Mouse (Mus musculus): ENCODE data around the gene Neurog1.

The Neurog1 gene

DNA sequence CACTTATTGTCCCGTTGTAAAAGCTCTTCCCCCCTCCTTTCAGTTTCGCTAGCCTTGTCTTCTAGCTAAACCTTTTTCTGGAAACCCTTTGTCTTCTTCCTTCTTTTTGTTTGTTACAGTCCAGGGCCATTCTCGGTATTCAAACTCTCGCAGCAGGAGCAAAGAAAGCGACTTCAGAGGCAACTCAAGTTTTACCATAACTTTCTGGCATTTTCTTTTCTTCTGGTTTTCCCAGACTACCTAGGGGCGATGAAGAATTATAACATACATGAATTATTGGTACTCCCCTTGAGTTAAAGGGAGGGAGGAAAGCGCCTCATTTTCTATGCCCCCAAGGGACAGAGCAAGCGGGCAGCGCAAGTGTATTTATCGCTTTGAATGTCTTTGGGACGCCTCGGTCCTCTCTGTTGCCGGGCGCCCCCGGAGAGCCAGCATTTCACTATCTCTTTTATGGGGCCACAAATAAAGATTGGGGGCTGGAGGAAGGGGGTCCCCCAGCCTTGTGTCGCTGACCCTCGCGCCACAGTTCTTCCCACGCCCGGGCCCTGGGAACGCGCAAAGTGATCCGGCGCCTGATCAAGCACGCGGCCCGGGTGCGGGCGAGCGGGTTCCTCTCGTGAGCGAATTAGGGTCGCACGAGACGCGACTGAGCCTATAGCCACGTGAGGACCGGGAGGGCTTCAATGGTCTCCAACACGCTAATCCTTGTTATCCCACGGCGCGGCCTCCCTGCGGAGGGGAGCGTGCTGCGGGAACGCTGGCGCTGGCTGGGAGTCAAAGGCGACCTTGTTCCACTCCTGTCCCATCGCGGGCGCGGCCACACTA lies 6.4 kb upstream of the Neurog1 start:
- no peak for DNase-seq (ENCODE audit: low spot score in 2 of 2)

DNA sequence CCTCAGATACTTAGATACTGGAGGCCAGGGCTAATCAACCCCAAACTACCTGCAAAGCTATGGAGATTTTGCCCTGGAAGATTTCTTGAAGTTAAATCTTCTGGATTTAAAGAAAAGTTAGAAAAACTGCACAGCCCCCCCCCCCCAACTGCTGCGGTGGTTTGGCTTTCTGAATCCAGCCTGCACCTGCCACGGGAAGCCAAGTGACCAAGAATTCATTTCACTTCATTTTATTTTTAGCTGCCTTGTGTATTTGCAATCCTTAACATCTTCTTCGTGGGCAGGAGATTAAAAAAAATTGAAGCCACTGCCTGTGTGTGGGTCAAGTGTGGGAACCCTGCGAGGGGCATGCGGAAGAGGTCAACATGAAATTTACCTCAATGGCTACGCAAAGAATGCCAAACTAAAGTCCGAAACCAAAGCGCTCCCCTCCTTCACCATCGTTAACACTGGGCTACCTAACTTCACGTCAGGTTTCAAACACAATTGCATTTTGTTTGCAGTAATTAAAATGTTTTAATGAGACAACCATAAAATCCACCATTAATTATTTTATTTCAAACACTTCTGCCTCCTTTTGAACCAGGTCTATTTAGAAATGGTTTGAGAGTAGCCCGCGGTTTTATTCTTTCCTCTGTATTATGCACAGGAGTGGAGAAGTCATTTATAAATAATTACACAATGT lies 5.6 kb upstream of the Neurog1 start:
- no peak for DNase-seq (ENCODE audit: low spot score in 2 of 2)

DNA sequence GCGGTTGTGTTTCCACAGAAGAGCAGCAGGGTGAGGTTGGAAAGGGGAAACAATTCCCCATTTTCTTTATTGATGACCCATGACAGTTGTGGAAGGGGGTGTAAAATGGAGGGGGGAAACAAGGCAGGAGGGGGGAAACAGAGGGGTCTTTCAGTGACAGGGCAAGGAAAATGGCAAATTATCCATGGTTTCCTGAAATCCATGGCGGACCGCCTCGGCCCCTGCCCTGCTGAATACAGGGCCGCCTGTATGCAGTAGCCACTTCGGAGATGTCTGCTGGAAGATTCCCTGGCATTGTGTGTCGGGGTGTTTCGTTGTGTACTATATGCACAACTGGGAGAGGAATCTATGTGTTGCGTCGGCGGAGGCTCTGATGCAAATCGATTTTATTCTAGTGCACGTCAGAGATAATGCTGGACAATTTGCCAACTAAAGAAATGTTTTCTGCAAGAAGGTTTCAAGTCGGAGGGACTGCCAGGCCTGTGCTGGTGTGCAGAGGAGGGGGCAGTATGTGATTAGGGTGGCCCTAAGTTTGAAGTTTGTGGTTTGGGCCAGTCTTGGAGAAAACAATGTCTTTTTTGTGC lies 4.8 kb upstream of the Neurog1 start:
- no peak for DNase-seq (ENCODE audit: low spot score in 2 of 2)

DNA sequence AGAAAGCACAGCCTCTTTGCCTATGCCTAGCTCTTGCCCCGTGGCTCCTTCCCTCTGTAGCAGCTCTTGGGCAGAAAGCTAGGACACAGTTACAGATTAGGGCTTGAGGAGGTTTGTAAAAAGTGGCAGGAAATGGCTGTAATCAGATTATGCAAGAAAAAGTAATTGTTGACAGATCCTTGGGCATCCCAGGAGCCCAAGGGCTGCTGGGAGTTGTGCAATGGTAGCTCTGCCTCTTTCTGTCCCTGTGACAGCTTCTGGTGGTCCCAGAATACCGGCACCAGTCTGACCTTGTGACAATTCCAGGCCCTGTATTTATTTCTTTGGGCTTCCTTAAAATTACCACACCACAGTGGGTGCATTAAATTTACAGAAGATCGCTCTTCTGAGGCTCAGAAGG lies 1.4 kb upstream of the Neurog1 start:
- DNase-seq (ENCODE audit: low spot score in 2 of 2) = no peak

DNA sequence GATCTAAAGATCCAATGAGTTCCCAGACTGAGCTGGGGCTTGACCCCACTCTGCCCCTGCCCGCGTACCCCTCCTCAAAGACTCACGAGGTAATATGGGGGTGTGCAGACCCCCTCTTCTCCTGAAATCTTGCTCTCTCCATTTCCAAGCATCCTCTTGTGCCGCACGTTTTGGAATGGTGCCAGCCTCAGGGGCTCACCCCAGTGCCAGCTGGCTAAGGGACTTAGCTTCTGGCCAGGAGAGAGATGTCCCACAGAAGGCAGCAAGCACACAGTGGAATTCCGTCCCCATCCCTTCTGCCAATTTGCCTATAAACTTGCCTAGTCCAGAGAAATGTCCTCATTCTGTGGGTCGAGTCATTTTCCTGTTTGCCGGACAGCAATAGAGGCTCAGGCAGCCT lies 820 bp upstream of the Neurog1 start:
- DNase-seq (ENCODE audit: low spot score in 2 of 2) = no peak

DNA sequence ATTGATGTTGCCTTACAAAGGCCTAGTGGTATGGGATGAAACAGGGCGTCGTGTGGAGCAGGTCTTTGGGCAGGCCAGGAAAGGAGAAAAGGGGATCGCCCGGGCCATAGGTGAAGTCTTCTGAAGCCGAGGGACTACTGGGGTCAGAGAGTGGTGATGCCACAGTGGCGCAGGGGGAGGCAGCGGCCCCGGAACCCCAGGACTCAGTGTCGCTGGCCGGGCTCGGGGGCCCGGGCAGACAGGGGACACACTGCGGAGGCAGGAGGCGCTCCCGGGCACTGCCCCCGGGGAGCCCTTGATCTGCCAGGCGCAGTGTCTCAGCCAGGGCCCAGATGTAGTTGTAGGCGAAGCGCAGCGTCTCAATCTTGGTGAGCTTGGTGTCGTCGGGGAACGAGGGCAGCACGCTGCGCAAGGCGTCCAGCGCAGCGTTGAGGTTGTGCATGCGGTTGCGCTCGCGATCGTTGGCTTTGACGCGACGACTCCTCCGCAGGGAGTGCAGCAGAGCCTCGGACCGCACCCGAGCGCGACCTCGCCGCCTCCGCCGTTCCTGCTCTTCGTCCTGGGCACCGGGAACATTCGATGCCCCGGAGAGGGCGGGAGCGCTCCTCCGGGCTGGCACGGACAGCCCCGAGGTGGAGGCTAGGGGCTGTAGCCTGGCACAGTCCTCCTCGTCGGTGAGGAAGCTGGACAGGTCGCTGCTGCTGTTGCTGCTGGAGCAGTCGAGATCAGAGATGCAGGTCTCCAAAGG lies 613 bp downstream of the Neurog1 start:
- DNase-seq (ENCODE audit: low spot score in 2 of 2) = no peak

DNA sequence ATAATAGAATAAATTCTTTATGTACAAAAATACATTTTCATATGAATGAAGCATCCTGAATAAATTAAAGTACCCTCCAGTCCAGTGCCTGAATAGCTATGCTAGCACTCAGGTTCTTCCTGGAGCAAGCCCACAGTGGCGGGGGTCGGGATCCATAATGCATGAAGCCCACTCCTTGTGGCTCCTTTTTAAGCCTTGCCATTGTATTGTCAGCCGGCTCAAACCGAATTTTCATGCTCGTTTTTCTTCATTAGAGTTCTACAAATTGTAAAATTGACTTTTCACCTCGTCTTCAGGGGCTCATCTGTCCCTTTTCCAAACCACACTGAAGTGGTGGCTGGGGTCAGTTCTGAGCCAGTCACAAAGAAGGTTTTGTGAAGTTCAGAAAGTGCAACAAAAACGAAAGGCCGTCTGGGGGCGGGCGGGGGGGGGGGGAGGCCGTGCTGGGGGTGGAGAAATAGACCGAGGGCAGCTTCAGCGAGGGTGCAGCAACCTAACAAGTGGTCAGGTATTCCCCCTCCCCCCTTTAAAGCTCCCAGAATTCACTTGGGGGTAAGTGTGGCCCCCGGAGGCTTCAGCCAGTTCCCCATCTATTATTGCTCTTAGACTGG lies 1.3 kb downstream of the Neurog1 start:
- DNase-seq (ENCODE audit: low spot score in 2 of 2) = no peak

DNA sequence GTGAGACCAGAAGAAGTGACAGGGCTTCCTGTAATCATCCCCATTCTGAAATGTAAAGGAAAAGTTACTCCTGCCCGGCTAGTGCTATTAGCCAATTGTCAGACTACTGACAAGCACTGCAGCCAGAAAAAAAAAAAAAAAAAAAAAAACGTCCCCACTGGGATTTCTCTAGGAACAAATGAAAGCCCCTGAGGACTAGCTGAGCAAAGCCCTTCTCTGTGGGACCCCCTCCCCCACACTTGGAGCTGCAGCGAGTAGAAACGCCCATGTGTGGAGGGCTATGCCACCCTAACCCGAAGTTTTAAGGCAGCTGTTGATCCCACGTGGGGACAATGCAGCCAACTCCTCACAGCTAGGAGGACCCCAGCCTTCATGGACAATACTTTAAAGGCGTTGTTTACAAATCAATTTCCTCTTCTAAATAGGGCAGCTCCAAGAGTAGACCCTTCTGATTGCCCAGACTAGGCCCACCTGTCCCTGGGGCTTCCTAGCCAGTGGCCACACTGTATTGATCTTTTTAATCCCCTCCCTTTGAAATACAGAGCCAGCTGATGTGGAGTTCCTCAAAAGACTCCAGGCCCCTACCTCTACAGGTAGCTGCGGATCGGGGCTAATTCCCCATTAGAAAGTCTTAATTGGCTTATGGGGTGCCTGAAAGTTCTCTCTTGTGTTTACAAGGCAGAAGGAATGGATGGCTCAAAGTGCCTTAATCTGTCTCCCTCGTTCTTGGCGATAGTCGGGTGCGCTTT lies 2.2 kb downstream of the Neurog1 start:
- no peak for DNase-seq (ENCODE audit: low spot score in 2 of 2)

DNA sequence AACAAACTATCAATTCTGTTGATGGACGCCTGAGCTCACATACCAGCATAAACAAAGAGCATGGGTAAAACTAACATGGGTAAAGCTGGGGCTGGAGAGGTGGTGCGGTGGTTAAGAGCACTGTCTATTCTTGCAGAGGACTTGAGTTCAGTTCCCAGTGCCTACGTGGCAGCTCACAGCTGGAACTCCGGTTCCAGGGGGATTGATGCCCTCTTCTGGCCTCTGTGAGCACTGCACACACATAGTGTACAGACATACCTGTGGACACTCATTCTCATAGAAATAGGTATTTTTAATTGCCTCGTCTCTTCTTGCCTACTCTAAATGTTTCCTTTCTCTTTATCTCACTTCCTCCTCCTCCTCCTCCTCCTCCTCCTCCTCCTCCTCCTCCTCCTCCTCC lies 8.9 kb downstream of the Neurog1 start:
- no peak for DNase-seq (ENCODE audit: low spot score in 2 of 2)

DNA sequence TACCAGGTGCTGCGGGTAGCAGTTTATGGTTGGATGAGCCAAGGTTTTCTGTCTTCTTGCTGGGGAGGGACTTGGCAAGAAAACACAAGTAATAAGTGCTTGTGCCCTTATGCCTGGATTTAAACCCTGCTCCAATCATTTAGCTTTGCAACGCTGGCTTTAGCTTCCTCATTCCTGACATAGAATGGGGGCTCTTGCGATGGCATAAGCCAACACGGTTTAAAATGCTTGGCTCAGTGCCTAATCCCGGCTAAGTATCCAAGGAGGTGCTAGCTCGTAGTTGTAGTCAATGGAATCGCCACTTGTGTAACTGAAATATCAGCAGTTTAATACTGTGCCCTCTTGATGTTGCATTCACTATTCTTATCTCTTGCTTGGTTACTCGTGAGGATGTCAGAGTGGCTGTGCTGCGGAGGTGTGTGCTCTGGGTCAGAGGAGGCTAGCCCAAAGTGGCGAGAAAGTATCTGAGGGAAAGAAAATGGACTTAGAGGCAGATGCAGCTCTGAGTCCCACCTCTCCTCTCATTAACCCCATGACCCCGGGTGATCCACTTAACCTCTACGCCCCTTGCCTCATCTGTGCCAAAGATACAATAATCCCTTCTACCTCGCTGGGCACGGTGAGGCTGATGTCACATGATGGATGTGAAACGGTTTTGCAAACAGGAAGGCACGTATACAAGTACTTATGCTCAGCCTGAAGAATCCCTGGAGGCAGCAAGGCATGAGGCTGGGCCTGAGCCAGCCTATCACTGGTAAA lies 11.8 kb downstream of the Neurog1 start:
- DNase-seq (ENCODE audit: low spot score in 2 of 2) = no peak

DNA sequence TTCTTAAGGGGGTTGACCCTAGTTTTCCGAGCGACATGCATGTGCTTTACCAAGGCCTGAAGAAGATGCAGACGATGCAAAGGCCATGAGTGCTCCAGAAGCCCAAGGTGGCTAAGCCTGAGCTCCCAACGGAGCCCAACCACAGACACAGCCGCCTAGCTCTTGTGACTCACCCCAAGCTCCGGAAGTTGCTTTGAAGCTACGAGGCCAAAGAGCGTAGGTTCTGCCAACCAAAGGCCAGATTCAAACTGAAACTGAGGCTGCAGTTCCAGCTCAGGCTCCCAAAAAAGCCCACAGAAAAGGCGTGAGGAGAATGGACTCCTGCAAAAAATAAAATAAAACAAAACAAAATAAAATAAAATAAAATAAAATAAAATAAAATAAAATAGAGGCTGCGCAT lies 14.1 kb downstream of the Neurog1 start:
- DNase-seq (ENCODE audit: low spot score in 2 of 2) = no peak

DNA sequence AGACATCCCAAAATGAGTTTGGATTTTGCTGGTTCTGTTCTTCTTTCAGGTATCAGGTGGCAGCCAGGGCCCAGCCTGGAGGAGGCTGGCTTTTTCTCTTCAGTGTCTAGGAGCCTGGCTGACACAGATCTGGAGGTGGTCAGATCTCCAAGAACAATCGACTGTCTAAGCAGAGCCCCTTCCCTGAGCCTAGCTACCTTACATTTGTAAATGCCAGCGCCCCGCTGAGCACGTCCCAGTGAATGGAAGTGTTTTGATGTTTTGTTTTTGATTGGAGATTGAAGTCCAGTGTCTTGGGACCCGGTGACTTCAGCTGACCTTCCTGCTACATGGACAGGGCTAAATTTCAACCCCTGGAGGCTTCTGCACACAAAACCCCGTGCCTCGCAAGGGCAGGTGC lies 15.8 kb downstream of the Neurog1 start:
- DNase-seq (ENCODE audit: low spot score in 2 of 2) = no peak

DNA sequence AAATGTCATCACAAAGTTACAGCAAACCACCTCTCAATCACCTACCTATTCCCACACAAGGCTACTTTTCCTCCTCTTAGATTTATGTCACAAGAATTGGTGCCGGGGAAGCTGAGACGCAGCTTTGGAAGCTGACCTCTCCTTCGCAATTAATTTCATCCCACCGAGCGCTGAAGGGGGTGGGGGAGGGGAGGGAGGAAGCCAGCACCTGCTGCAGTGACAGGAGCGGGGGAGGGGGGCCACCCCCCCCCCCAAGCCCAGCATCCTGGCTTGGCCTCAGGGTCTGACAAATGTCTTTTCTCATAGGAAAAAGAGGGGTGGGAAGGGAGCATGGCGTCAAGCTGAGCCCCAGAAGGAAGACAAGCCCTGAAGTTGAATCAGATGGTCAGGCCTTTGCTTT lies 23.2 kb downstream of the Neurog1 start:
- DNase-seq (ENCODE audit: low spot score in 2 of 2) = no peak

DNA sequence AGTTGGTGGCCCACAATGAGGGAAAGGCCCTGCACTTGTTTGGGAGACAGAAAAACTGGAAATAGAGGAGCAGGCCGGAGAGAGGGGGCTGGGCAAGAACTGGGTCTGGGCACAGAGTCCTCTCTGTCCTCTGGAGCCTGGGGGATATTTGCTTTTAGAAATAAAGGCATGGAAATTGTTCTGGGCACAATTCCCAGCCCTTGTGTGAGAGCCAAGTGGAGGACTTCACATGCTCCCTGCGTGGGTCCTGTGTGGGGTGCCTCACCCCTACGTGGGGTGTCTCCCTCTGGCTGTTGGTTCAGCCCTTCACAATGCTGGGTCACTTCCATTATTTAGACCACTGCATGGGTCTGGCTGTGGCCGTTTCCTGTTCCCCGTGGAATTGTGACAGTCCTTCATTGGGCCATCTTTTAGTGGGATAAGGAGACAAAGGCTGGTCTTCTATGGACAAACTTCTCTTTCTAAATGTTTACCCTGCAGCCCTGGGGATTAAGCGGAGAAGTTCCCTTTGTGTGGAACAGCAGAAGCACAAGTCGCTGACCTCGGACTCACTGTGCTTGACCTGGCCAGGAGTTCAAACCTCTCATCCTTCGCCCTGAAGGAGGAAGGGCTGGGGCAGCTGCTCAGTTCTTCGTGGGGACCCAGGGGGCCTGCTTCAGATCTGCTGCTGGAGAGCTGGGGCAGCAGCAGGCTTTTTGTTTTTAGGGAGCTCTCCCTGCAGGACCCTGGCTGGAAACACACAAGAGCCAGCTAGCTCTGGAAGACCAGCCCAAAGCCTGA lies 25.6 kb downstream of the Neurog1 start:
- DNase-seq (ENCODE audit: low spot score in 2 of 2) = no peak

DNA sequence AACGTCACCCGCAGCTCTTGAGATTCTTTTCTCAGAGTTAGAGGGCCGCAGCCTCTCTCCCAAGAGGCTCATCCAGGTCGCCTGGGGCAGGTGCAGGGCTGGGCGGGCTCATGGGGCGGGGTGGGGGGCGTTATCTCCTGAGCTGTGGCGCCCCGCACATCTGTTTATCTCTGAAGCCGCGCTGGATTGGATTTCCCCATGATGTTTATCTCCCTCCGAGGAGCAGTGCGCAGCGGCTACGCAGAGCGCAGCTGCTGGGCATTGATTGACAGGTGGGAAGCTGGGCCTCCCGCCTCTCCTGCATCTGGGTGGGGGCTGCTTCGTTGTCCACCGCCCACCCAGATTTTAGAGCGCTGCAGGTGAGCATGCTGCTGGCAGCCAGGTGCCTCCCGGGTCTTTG lies 28.3 kb downstream of the Neurog1 start:
- DNase-seq (ENCODE audit: low spot score in 2 of 2) = no peak

DNA sequence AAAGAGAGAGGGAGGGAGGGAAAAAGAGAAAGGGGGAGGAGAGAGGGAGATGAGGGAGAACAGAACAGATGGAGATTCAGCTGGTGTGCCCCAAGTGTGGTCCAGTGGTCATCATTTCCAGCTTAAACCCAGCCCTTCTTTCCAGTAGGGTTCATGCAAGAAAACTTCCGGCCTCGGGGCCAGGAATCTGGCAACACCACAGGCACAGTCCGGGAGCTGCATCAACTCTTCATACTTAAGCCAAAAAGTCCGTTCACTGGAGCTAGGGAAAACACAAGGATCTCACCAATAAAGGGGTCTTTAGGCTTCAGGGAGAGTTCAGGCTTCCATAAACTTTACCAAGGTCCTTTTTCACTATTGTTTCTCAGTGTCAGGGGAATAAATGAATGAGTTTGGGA lies 29.1 kb downstream of the Neurog1 start:
- no peak for DNase-seq (ENCODE audit: low spot score in 2 of 2)

DNA sequence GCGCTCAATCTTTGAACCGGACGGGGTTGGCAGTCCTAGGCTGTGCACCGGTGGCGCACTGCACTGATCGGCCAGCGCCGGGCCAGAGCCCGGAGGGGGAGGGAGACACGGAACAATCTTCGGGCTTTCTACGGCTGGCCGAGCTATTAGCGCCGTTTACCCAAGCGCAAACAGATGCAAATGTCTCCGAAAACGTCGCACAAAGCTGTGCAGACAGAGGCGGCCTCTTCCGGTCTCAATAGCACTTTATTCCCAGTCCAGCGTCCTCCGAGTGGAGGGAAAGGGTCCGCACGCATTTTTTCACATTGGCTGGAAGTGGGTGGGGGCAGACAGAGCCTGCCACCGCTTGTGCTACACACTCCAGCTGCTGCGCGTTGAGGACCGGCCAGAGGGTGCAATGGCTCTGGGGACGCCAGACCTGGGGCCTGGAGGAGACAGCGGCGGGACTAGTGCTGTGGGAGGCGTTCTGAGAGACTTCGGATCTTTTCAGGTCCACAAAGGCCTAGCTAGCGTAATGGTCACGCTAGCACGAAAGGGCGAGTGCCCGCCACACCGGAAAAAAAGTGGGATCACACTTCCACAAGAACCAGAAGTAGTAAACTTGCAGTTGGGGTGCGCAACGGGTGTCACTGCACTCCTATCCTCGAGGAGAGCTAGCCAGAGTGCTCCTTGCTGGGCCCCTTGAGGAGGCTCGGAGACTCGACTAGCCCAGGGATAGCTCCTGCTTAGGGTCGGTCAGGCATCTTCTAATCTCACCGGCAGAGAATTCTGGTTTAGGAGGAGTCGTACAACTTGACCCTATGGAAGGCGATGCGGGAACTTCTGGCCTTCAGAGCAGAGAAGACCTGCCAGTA lies 29.7 kb downstream of the Neurog1 start:
- no peak for DNase-seq (ENCODE audit: low spot score in 2 of 2)

DNA sequence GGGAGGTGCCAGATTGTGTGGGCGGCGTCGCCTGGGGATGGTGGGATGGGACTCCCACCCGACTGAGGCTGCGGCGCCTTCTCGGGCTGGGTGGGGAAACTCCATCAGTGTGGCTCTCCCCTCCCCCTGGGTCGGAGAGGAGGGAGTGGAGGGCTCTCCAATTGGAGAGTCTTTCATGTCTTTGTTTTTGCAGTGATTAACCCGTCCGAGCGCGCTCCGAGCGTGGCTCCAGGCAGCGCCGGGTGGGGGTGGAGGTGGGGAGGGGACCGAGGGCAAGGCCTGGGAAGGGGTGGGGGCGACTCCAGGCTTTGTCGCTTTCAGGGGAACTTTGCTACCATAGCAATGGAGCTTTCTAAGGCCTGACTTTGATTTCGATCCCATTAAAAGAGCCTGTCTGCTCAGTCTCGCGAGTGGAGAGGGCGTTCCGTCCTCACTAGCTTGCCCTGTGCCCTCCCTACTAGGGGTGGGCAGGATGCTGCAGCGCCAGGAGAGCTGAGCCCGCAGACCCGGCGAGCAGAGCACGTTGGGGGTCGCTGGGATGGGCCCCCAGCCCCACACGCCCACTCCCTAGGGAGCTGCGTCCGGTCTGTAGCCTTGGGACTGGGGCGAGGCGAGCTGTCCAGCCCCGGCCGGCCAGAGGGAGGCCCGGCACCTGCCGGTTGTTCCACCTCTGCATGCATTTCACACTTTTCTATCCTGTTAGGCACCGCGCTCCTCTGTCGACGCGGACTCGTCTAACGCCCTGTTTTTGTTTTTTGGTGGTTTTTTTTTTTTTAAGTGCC lies 30.6 kb downstream of the Neurog1 start:
- no peak for DNase-seq (ENCODE audit: low spot score in 2 of 2)

All from urinary bladder, postnatal 4 days (tissue).